Mouse (Mus musculus): ENCODE measurements at regions not wholly inside any gene's neighbourhood (a gene's known extent, or its start where the extent isn't known, plus 50 kb on each side); places are given as distances from the start of the nearest gene placed in this dataset.

DNA sequence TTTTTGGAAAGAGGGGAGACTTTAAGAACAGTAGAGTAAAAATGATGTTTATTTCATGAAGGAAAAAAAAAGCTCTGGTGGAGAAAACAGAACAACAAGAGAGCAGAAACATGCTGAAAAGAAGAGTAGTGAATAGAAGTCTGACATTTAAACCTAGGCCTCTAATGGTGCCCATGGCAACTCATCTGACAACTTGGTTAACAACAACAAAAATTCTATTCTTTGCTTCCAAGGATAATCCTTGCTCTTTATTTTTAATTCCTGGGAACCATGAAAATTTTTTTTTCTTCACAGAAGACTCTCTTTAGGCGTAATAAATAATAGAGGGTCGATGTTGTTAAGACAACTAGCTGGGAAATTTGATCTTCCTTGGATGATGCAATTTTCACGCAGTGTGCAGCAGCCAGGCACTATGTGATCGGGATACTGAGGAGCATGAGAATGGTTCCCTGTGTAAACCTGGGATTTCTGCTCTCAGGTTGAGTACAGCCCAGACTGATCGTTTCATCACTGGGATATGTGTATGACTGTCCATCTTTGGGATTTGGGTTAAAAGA, 120.4 kb upstream of the Ndst3 start:
- Histone ChIP-seq H3K9me3 (no peaks in the 10 kb centered on the region), H3K4me1 (no peaks in the 10 kb centered on the region), H3K27ac (no peak overlapping the region), H3K36me3 (no peaks in the 10 kb centered on the region), H3K27me3 (replicated peaks) (no peaks in the 10 kb centered on the region), H3K9ac (no peak overlapping the region), H3K4me2 (replicated peaks) (no peak overlapping the region), H3K4me3 (no peak overlapping the region)
- 35% methylated on average over 5 of the region's 5 CpGs for WGBS
- peak; percentile 69 for ATAC-seq (ENCODE audit: low FRiP score, low read depth)

DNA sequence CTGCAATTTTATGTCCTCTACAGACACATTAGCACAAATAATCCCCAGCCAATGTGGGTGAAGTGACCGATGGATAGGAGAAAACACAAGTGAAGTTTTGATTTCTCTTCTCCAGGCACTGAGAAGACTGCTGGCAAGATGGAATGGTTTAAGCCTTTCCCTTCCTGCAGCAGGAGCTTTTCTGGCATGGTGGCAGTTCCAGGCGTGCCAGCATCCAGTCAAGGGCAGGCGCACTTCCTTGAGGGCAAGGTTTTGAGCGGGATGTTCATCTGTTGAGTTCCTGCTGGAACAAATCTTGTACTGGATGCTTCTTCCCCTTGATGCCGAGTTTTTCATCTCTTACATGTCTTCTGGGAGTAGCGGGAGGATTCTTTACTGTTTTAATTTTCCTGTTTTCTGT, 138.1 kb upstream of the Ndst3 start:
- Histone ChIP-seq H3K4me3 (no peak overlapping the region), H3K27ac (no peak overlapping the region), H3K9me3 (no peaks in the 10 kb centered on the region), H3K4me2 (replicated peaks) (no peak overlapping the region), H3K4me1 (no peaks in the 10 kb centered on the region), H3K27me3 (replicated peaks) (no peaks in the 10 kb centered on the region), H3K36me3 (no peaks in the 10 kb centered on the region), H3K9ac (no peak overlapping the region)
- no peak for ATAC-seq (ENCODE audit: low FRiP score, low read depth)
- WGBS = 86% methylated on average over 6 of the region's 6 CpGs

DNA sequence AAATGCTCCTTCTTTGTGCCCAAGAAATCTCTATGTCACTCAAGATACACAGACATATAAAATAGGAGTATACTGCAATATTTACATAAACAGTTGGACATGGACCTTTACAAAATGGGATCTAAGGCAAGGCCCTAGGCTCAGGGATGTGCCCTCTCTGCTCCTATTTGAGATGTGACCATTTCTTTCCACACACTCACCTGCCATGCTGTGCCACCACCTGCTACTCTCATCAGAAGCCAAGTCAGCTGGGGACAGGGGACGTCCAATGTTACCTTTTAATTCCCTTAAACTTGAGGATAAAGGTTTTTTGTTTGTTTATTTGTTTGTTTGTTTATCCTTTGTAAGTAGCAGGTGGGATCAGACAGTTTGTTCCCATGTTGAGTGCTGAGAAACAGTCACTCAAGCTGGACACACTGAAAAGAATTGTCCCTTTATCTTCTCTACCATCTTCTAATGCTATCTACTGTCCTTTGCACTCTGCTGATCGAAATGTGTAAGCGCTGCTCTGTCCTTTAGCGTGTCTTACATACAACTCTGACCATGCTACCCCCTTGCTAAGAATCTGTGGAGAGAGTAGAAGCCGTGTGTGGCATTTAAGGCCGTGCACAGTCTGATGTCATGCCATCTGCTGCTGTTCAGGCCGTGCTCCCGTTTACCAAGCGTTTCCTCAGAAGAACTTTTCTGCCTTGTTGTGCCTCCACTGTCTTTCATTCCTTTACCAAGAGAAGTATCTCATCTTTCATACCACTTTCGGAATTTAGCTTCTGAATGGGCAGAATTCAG, 147.9 kb upstream of the Ndst3 start:
- Histone ChIP-seq H3K36me3 (no peaks in the 10 kb centered on the region), H3K4me2 (replicated peaks) (no peak overlapping the region), H3K27ac (no peak overlapping the region), H3K27me3 (replicated peaks) (no peaks in the 10 kb centered on the region), H3K4me3 (no peak overlapping the region), H3K4me1 (no peaks in the 10 kb centered on the region), H3K9me3 (no peaks in the 10 kb centered on the region), H3K9ac (no peak overlapping the region)
- 91% methylated on average over 10 of the region's 10 CpGs for WGBS
- ATAC-seq (ENCODE audit: low FRiP score, low read depth) = no peak

DNA sequence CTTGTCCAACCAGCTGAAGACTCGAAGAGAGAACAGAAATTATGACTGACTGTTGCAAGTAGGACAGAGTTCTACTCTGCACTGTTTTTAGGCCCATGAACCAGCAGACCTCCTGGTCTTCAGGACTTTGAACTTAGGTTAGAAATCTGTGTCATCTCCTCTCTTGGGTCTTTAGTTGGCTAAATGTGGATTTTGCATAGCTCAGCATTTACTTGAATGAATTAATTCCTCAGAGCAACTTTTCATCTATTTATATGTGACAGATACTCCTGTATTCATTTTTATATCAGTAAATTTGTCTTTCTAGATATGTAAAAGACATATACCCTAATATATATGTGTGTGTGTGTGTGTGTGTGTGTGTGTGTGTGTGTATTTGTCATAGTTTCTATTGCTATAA, 155.9 kb upstream of the Ndst3 start:
- no peak overlapping the region for H3K4me3 ChIP-seq
- no peaks in the 10 kb centered on the region for H3K4me1 ChIP-seq
- H3K9me3 ChIP-seq = no peaks in the 10 kb centered on the region
- H3K27ac ChIP-seq = no peak overlapping the region
- 92% methylated on average over 1 of the region's 1 CpGs for WGBS
- H3K4me2 ChIP-seq (replicated peaks) = no peak overlapping the region
- H3K36me3 ChIP-seq = no peaks in the 10 kb centered on the region
- no peaks in the 10 kb centered on the region for H3K27me3 ChIP-seq (replicated peaks)
- no peak overlapping the region for H3K9ac ChIP-seq
- ATAC-seq (ENCODE audit: low FRiP score, low read depth) = no peak

DNA sequence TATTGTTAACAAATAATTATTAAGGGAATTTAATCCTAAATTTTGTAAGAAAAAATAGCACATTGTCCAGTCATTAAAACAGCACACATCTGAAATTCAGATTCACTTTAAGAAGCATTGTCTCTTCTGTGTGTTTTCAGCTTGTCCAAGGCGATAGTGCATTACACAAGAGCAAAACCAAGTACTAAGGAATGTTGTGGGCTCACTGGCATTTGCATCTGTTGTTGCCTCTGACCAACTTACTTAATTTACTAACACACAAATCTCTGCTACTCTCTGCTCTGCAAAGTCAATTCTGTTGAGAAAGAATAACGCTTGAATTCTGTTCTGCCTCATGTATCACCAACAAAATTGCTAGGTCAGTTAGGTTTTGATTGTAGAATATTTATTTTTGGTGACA, 158.0 kb upstream of the Ndst3 start:
- 87% methylated on average over 2 of the region's 2 CpGs for WGBS
- Histone ChIP-seq H3K9me3 (no peaks in the 10 kb centered on the region), H3K4me1 (no peaks in the 10 kb centered on the region), H3K27ac (no peak overlapping the region), H3K4me3 (no peak overlapping the region), H3K36me3 (no peaks in the 10 kb centered on the region), H3K27me3 (replicated peaks) (no peaks in the 10 kb centered on the region), H3K4me2 (replicated peaks) (no peak overlapping the region), H3K9ac (no peak overlapping the region)
- ATAC-seq (ENCODE audit: low FRiP score, low read depth) = no peak

DNA sequence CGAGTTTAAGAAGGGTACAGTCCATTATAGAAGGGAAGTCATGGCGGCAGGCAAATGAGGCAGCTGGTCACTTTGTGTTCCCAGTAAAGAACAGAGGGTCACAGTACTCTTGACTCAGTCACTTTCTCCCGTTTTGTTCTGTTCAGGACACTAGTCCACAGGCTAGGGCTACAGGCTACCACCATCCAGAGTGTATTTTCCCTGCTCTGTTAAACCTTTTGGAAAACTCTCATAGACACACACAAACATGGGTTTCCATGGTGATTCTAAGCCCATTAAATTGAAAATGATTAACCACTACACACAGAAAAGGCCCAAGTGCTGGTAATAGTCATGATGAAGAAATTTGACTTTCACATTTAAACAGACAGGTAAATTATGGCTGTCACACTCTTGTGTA, 162.2 kb upstream of the Ndst3 start:
- H3K4me3 ChIP-seq = no peak overlapping the region
- ATAC-seq (ENCODE audit: low FRiP score, low read depth) = no peak
- no peaks in the 10 kb centered on the region for H3K4me1 ChIP-seq
- no peaks in the 10 kb centered on the region for H3K27me3 ChIP-seq (replicated peaks)
- WGBS = 66% methylated on average over 3 of the region's 3 CpGs
- no peak overlapping the region for H3K27ac ChIP-seq
- H3K9ac ChIP-seq = no peak overlapping the region
- H3K36me3 ChIP-seq = no peaks in the 10 kb centered on the region
- no peak overlapping the region for H3K4me2 ChIP-seq (replicated peaks)
- no peaks in the 10 kb centered on the region for H3K9me3 ChIP-seq

DNA sequence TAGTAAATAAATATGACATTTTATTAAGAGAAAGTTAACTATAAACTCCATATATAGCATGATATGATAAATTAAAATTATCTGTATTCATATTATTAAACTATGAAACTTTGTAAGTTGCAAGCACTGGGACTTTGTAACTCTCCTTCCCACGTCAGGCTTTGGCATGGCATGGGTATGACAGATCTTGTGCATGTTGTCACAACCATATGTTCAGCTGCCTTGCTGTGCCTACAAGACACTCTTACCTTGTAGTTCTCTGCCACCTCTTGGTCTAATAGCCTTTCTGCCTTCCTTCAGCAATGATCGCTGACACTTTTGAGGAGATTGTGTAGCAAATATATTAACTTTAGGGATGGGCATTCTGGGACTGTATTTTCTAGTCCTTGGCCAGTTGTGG, 183.1 kb upstream of the Ndst3 start:
- WGBS = 92% methylated on average over 2 of the region's 2 CpGs
- ATAC-seq (ENCODE audit: low FRiP score, low read depth) = no peak

DNA sequence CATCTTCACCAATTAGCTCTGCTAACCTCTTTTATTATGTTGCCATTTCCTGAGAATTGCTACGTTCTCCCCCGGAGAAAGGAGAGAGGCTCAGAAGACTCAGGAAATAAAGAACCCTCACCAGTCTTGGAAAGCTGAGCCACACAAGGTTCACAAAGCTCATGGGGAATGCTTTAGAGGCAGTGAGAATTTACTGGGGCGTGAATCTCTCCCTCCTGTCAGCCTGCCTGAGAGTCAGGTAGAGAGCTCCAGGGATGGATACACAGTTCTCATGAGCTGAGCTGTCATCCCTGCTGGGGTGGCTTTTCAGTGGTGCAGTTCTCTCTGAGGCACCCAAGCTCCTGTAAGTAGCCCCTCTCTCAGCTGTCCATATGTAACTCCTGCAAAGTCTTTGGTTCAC, 203.0 kb upstream of the Ndst3 start:
- H3K4me1 ChIP-seq = no peaks in the 10 kb centered on the region
- H3K4me3 ChIP-seq = no peak overlapping the region
- 6% methylated on average over 3 of the region's 3 CpGs for WGBS
- no peak overlapping the region for H3K27ac ChIP-seq
- H3K27me3 ChIP-seq (replicated peaks) = no peaks in the 10 kb centered on the region
- no peak overlapping the region for H3K9ac ChIP-seq
- ATAC-seq (ENCODE audit: low FRiP score, low read depth) = no peak
- no peaks in the 10 kb centered on the region for H3K36me3 ChIP-seq
- H3K4me2 ChIP-seq (replicated peaks) = no peak overlapping the region
- no peaks in the 10 kb centered on the region for H3K9me3 ChIP-seq

More for the DNA sequence above, 183.1 kb upstream of the Ndst3 start:
- no peak overlapping the region for H3K27ac ChIP-seq
- H3K9me3 ChIP-seq = no peaks in the 10 kb centered on the region
- H3K4me1 ChIP-seq = no peaks in the 10 kb centered on the region
- no peak overlapping the region for H3K4me2 ChIP-seq (replicated peaks)
- H3K27me3 ChIP-seq (replicated peaks) = no peaks in the 10 kb centered on the region
- H3K9ac ChIP-seq = no peak overlapping the region
- no peak overlapping the region for H3K4me3 ChIP-seq
- H3K36me3 ChIP-seq = no peaks in the 10 kb centered on the region

DNA sequence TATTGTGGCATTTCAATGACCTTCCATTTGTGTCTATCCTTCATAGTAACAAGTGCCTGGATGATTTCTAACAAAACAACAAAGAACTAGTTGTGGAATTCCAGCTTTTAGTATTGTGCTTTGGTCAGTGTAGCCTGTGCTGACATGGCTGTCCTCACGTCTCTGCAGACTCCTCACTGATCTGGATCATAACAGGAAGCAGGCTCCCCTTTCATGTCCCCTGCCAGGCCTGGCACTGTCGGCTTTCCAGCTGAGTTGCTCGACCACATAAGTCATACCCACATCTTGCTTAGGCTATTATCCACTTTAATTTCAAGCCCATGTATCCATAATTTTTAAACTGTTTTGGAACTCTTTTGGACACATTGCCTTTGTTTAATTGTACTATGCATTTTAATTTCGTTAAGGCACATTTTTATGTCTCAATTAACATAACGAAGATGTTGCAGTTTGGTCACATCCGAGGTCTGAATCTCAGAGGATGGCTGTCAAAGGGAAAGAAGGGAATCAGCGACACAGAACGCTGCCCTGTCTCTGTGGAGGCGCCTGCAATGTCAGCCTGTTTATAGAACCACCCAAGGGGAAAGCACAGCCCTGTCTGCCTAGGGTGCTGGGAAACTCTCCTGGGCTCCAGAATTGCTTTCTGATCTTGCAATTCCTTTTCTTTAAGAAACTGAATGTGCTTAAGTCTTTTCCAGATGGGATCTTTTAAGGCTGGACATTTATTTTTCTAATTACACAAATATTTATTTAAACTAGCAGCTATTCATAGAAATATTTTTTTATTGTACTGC, 215.5 kb upstream of the Ndst3 start:
- Histone ChIP-seq H3K4me1 (no peaks in the 10 kb centered on the region), H3K27me3 (replicated peaks) (no peaks in the 10 kb centered on the region), H3K9me3 (no peaks in the 10 kb centered on the region), H3K27ac (no peak overlapping the region), H3K9ac (no peak overlapping the region), H3K36me3 (no peaks in the 10 kb centered on the region), H3K4me3 (no peak overlapping the region), H3K4me2 (replicated peaks) (no peak overlapping the region)
- 0 out of 2 replicates have a peak, but pooled peaks have one; percentile 53 for ATAC-seq (ENCODE audit: low FRiP score, low read depth)
- 36% methylated on average over 9 of the region's 9 CpGs for WGBS

DNA sequence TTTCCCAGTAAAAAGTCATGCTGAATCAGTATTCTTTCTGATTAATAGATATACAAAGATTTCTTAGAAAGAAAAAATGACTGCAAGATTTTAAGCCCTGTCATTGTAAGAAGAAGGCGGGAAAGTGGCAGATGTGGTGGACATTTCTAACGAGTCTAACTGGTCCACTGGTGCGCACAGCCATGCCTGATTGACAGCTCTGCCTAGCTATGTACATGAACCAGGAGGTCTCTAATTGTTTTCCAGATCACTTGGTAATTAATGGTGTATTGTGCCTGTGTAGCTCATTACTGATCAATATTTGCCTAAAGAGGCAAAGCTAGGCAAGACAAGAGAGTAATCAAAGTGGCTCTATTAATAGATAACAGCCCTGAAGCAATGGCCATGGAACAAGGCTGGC, 227.5 kb upstream of the Ndst3 start:
- no peak for ATAC-seq (ENCODE audit: low FRiP score, low read depth)
- no peak overlapping the region for H3K4me2 ChIP-seq (replicated peaks)
- H3K4me1 ChIP-seq = no peaks in the 10 kb centered on the region
- H3K27ac ChIP-seq = no peak overlapping the region
- H3K27me3 ChIP-seq (replicated peaks) = no peaks in the 10 kb centered on the region
- WGBS = 80% methylated on average over 3 of the region's 3 CpGs
- H3K4me3 ChIP-seq = no peak overlapping the region
- no peaks in the 10 kb centered on the region for H3K36me3 ChIP-seq
- H3K9me3 ChIP-seq = no peaks in the 10 kb centered on the region
- H3K9ac ChIP-seq = no peak overlapping the region

DNA sequence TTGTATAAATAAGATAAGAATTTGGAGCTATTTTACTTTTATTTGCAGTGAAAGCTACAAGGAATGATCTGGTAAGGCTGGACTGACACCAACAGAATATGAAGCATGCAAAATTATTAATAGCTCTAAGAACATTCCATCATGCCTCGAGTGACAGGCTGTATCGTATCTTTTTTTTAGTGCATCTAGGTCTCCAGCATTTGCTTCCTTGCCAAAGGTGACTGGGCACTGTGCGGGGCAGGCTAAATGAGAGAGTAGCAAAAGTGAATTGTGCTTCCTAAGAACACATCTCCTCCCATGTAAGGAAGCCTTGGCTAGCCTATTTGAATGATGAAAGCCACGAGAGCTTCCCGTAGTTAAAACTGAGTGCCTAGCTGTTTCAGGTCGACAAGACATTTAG, 261.5 kb upstream of the Ndst3 start:
- H3K9me3 ChIP-seq = no peaks in the 10 kb centered on the region
- H3K27me3 ChIP-seq (replicated peaks) = no peaks in the 10 kb centered on the region
- H3K4me3 ChIP-seq = no peak overlapping the region
- no peak overlapping the region for H3K9ac ChIP-seq
- ATAC-seq (ENCODE audit: low FRiP score, low read depth) = no peak
- no peaks in the 10 kb centered on the region for H3K4me1 ChIP-seq
- no peaks in the 10 kb centered on the region for H3K36me3 ChIP-seq
- no peak overlapping the region for H3K4me2 ChIP-seq (replicated peaks)
- 81% methylated on average over 6 of the region's 6 CpGs for WGBS
- no peak overlapping the region for H3K27ac ChIP-seq

DNA sequence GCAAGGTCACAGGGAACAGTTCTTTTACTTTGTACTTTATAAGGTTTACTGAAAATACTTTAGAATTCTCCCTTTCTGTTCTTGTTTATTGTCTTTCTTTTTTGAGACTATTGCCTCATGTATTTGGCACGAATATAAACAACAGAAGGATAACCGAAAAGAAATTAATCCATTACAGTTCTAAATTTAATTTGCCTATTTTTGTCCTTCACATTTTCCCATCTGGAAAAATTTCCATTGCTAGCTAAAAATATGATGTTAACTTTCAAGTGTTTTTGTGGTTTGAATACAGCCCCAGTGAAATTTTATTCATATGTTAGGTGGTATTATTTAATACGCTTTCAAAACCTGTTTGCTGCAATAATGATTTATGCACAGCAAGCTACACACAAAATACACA, 276.7 kb upstream of the Ndst3 start:
- Histone ChIP-seq H3K4me3 (no peak overlapping the region), H3K36me3 (no peaks in the 10 kb centered on the region), H3K27ac (no peak overlapping the region), H3K9me3 (no peaks in the 10 kb centered on the region), H3K4me1 (no peaks in the 10 kb centered on the region), H3K4me2 (replicated peaks) (no peak overlapping the region), H3K9ac (no peak overlapping the region), H3K27me3 (replicated peaks) (no peaks in the 10 kb centered on the region)
- no peak for ATAC-seq (ENCODE audit: low FRiP score, low read depth)
- WGBS = 91% methylated on average over 3 of the region's 3 CpGs
